Mouse (Mus musculus): Measurements from ENCODE around the gene Mmp27. TPM values are rescaled to one million over a fixed set of nuclear protein-coding genes. Genes with fewer than 3 reads are reported as not detected.

The Mmp27 gene
- total and polyA plus RNA-seq, 2 experiments from 2014 or later: not detected

DNA sequence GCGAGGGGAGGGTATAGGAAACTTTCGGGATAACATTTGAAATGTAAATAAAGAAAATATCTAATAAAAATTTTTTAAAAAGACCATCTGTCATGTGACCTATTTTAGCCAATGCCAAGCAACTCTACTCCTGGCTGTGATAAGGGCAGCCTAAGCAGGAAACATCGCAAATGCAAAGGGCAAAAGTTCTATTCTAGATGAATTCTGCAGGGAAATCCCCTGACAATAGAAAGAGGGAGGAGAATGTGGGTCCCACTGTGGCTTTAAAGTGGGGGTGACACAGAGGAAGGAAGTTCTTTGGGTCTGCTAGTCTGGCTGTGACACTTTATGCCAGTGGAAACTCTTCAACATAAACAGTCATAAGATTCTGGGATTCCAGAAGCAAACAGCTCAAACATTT lies 17.7 kb upstream of the Mmp27 start:
- WGBS: 89% methylated on average over 3 of the region's 3 CpGs

GRCm38 (mm10) chr9:7554382-7554781 lies 16.8 kb upstream of the Mmp27 start:
- Histone ChIP-seq H3K27ac (ENCODE audit: low read depth, low read length) (no peak overlapping the region), H3K4me2 (ENCODE audit: low read depth) (no peak overlapping the region), H3K9me3 (ENCODE audit: low read length) (no peaks in the 10 kb centered on the region), H3K4me3 (ENCODE audit: low read depth, low read length) (no peak overlapping the region), H3K9ac (no peak overlapping the region), H3K4me1 (ENCODE audit: insufficient read depth) (no peaks in the 10 kb centered on the region), H3K36me3 (ENCODE audit: insufficient read depth) (no peaks in the 10 kb centered on the region), H3K27me3 (ENCODE audit: insufficient read depth, low read length) (no peaks in the 10 kb centered on the region)
- TF ChIP-seq CTCF (IDR thresholded peaks at IDR 0.05; ENCODE audit: low read depth): peak; percentile 38
- DNase-seq: no peak
- 52% methylated on average over 3 of the region's 3 CpGs for WGBS
- no peak for ATAC-seq

More for the DNA sequence above, 17.7 kb upstream of the Mmp27 start:
- Histone ChIP-seq H3K9me3 (ENCODE audit: low read length) (no peaks in the 10 kb centered on the region), H3K4me3 (ENCODE audit: low read depth, low read length) (no peak overlapping the region), H3K4me1 (ENCODE audit: insufficient read depth) (no peaks in the 10 kb centered on the region), H3K27me3 (ENCODE audit: insufficient read depth, low read length) (no peaks in the 10 kb centered on the region), H3K4me2 (ENCODE audit: low read depth) (no peak overlapping the region), H3K27ac (ENCODE audit: low read depth, low read length) (no peak overlapping the region), H3K36me3 (ENCODE audit: insufficient read depth) (no peaks in the 10 kb centered on the region), H3K9ac (no peak overlapping the region)
- no peak for DNase-seq
- no peak for TF ChIP-seq CTCF (IDR thresholded peaks at IDR 0.05; ENCODE audit: low read depth)
- ATAC-seq: no peak

DNA sequence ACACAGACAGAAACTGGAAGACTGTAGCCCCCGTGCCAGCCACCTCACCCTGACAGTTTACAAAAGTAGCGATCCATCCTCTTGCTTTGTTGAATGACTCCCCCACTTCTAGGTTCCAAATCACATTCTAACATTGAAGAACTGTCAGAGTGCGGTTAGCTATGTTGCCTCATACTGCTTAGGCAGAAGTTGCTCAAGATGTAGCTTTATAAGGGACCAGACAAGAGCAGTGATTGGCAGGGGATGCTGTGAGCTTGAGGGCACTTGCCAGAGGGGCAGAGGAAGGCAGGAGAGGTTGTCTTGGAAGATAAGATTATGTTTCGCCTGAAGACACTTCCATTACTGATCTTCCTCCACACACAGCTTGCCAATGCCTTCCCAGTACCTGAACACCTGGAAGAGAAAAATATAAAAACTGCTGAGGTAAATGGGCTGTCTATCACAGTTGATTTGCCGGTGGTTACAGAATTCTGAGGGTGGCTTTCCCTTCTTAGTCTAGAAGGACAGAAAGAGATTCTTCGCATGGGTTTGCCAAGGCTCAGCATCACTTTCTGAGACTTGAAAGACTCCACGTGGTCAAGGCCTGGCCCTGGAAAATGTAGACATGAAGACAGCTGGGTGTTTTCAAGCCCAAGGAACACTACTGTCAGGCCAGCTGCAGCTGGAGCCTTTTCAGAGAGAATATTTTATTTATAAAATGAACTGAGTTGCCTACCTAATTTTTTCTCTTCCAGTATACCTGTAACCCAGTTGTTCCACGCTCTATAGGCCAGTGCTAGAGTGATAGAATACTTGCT lies 12.8 kb upstream of the Mmp27 start, which contains the start of gene Mmp8:
Gene Mmp8, plus strand, starts transcription at position 236 of the 797 bp plus-strand sequence.
- no peak for TF ChIP-seq CTCF (IDR thresholded peaks at IDR 0.05; ENCODE audit: low read depth)
- Histone ChIP-seq H3K9me3 (ENCODE audit: low read length) (no peaks in the 10 kb centered on the region), H3K4me1 (ENCODE audit: insufficient read depth) (no peaks in the 10 kb centered on the region), H3K4me3 (ENCODE audit: low read depth, low read length) (no peak within 1 kb of the TSS), H3K4me2 (ENCODE audit: low read depth) (no peak within 1 kb of the TSS), H3K9ac (no peak within 1 kb of the TSS), H3K27me3 (ENCODE audit: insufficient read depth, low read length) (no peaks in the 10 kb centered on the region), H3K36me3 (ENCODE audit: insufficient read depth) (no peaks in the 10 kb centered on the region), H3K27ac (ENCODE audit: low read depth, low read length) (no peak within 1 kb of the TSS)
- no peak for DNase-seq
- WGBS: 85% methylated on average over 8 of the region's 8 CpGs
- ATAC-seq: no peak

GRCm38 (mm10) chr9:7560026-7560425 lies 11.2 kb upstream of the Mmp27 start:
- ATAC-seq (no peak), DNase-seq (no peak)
- no peak for TF ChIP-seq CTCF (IDR thresholded peaks at IDR 0.05; ENCODE audit: low read depth)
- WGBS: 61% methylated on average over 4 of the region's 4 CpGs
- Histone ChIP-seq H3K9ac (no peak overlapping the region), H3K36me3 (ENCODE audit: insufficient read depth) (no peaks in the 10 kb centered on the region), H3K27me3 (ENCODE audit: insufficient read depth, low read length) (no peaks in the 10 kb centered on the region), H3K4me3 (ENCODE audit: low read depth, low read length) (no peak overlapping the region), H3K9me3 (ENCODE audit: low read length) (no peaks in the 10 kb centered on the region), H3K4me1 (ENCODE audit: insufficient read depth) (no peaks in the 10 kb centered on the region), H3K4me2 (ENCODE audit: low read depth) (no peak overlapping the region), H3K27ac (ENCODE audit: low read depth, low read length) (no peak overlapping the region)

- no peak overlapping the region for H3K4me3 ChIP-seq (ENCODE audit: low read depth, low read length)
- H3K27ac ChIP-seq (ENCODE audit: low read depth, low read length): no peak overlapping the region
- no peak for TF ChIP-seq CTCF (IDR thresholded peaks at IDR 0.05; ENCODE audit: low read depth)
- no peaks in the 10 kb centered on the region for H3K9me3 ChIP-seq (ENCODE audit: low read length)
- no peak overlapping the region for H3K9ac ChIP-seq
- H3K27me3 ChIP-seq (ENCODE audit: insufficient read depth, low read length): no peaks in the 10 kb centered on the region
- WGBS: 74% methylated on average over 7 of the region's 7 CpGs
- no peak overlapping the region for H3K4me2 ChIP-seq (ENCODE audit: low read depth)
- DNase-seq: no peak
- H3K36me3 ChIP-seq (ENCODE audit: insufficient read depth): no peaks in the 10 kb centered on the region
- no peak for ATAC-seq
- no peaks in the 10 kb centered on the region for H3K4me1 ChIP-seq (ENCODE audit: insufficient read depth)
Observed at GRCm38 (mm10) chr9:7567376-7567775, 3.8 kb upstream of the Mmp27 start.

DNA sequence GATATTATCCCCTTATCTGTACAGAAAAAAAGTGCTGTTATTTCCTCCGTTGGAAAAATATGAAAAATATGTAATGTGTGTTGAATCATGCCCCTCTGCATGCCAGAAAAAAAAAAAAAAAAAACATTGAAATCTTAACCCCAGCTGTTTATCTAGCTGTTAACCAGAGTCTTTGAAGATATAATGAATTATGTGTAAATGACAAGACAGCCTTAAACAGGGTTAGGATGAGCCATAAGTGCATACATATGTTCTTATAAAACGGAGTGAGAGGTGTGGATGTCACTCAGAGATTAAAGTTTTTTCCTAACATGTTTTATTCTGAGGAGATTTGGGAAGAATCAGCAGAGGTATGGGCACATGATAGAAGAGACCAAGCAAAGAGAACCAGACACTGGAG lies 3.3 kb upstream of the Mmp27 start:
- Histone ChIP-seq H3K9me3 (ENCODE audit: low read length) (no peaks in the 10 kb centered on the region), H3K4me1 (ENCODE audit: insufficient read depth) (no peaks in the 10 kb centered on the region), H3K27me3 (ENCODE audit: insufficient read depth, low read length) (no peaks in the 10 kb centered on the region), H3K27ac (ENCODE audit: low read depth, low read length) (no peak overlapping the region), H3K9ac (no peak overlapping the region), H3K4me3 (ENCODE audit: low read depth, low read length) (no peak overlapping the region), H3K36me3 (ENCODE audit: insufficient read depth) (no peaks in the 10 kb centered on the region), H3K4me2 (ENCODE audit: low read depth) (no peak overlapping the region)
- WGBS: 83% methylated on average over 2 of the region's 2 CpGs
- no peak for TF ChIP-seq CTCF (IDR thresholded peaks at IDR 0.05; ENCODE audit: low read depth)
- ATAC-seq: no peak
- DNase-seq: no peak

- Histone ChIP-seq H3K27me3 (ENCODE audit: insufficient read depth, low read length) (no peaks in the 10 kb centered on the region), H3K27ac (ENCODE audit: low read depth, low read length) (no peak overlapping the region), H3K4me1 (ENCODE audit: insufficient read depth) (no peaks in the 10 kb centered on the region), H3K36me3 (ENCODE audit: insufficient read depth) (no peaks in the 10 kb centered on the region), H3K4me2 (ENCODE audit: low read depth) (no peak overlapping the region), H3K4me3 (ENCODE audit: low read depth, low read length) (no peak overlapping the region), H3K9me3 (ENCODE audit: low read length) (no peaks in the 10 kb centered on the region), H3K9ac (no peak overlapping the region)
- no peak for DNase-seq
- ATAC-seq: no peak
- WGBS: 89% methylated on average over 1 of the region's 1 CpGs
- no peak for TF ChIP-seq CTCF (IDR thresholded peaks at IDR 0.05; ENCODE audit: low read depth)
Observed at GRCm38 (mm10) chr9:7570485-7570884, 711 bp upstream of the Mmp27 start.
